Mouse (Mus musculus) urinary bladder, postnatal 10 days (tissue): ENCODE results near the gene Pola1.

Source experiments
- DNase-seq: peaks from one replicate; pipeline ENCODE4 v3.0.0; 2022; ENCODE audit warnings: low spot score

The Pola1 gene

DNA sequence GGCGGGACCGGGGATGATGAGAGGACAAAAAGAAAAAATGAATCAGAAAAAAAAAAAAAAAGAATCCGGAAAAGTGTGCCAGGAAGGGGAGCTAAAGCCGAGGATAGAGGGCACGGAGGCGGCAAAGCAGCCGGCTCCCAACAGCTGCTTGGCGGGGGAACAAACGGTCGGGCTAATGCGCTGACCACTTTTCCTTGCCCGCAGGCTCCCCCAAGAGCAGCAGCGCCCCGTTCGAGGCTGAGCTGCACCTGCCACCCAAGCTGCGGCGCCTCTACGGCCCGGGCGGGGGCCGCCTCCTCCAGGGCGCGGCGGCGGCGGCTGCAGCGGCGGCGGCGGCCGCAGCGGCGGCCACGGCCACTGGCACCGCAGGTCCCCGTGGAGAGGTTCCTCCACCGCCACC is 343.6 kb downstream of the Pola1 start:
- DNase-seq = no peak

DNA sequence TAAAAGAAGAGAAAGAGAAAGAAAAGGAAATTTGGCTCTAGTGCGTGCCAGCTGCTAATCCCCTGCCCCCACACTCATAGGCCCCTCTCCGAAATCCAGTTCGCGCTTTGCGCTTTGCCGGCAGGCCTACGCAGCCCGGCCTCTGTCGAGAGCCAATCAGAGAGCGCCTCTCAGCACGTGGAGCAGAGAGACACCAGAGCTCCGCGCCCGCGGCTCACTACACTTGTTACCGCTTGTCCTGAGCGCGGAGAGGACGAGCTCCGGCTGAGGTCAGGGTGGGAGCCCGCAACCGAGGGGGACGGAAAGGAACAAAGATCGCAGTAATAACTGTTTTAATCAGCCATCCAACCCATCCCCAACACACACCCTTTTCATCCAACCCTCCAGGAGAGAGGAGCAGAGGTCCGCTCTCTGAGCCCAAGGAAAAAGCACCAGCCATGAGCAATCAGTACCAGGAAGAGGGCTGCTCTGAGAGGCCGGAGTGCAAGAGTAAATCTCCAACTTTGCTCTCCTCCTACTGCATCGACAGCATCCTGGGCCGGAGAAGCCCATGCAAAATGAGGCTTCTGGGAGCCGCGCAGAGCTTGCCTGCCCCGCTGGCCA is 345.6 kb downstream of the Pola1 start, which contains the start of gene Arx:
Gene Arx, plus strand, starts transcription at position 155 of the 603 bp plus-strand sequence.
- DNase-seq = no peak

DNA sequence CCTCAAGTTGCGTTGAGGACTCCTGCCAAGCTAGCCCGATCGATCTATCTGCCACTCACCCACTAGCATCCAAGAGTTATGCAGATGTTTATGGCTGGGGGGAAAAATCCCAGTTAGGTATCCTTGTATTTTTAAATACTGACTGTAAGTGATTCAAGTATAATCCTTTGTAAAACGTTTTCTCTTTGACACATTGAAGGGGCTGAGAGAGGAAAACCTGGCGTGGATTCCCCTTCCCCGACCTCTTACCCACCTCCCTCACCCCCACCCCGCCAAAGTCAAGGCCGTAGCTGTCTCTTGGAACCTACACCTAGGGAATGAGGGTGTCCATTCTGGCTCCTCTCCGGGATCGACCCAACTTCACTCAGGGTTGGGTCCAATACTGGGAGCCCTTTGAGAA is 346.9 kb downstream of the Pola1 start:
- DNase-seq = no peak

DNA sequence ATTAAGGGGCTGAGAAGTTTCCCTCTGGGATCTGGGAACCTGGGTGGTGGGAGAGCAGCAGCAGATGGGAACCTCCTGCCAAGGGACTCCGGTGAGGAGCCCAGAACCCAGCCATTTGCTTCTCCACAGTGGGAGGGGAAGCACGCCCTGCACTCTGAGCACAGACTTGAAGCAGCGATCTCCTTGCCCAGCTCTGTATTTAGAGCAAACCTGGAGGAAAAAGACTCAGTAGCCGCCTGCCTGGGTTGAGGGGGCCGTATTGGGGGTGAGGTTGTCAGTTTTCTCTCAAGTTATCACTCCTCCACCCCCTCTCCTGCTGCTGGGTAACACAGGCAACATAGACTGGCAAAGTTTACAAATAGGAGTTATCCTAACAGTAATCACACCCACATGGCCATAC is 350.2 kb downstream of the Pola1 start:
- DNase-seq = no peak

DNA sequence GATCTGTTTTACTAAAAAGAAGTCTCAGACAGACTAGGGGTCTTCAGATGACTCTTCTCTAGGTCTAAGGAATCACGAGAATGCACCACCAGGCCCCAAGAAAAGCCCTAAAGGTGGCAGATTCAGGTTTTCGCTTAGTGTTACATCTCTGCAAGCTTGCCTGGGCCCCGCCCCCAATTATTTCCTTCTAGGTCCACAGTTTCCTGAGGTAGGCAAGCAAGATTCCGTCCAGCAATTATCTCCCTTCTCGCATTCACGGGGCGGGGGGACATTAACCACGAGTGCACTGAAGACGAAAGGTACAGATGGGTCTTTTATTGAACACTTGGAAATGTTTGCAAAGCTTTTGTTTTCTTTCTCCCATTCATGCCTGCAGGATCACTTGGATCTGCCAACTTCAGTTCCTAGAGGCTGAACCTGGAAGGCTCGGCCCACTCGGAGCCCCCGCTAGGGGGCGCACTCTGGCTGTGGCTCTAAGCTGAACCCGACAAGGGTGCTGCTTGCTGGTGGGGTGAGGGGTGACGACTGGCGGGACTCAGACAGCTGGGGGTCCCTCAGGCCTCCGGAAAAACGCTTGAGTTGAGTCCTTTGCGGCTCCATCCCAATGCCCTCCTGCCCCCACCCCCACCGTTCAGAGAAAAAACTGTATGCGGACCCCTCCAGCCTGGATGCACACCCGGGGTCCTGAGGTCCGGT is 350.8 kb downstream of the Pola1 start:
- no peak for DNase-seq

DNA sequence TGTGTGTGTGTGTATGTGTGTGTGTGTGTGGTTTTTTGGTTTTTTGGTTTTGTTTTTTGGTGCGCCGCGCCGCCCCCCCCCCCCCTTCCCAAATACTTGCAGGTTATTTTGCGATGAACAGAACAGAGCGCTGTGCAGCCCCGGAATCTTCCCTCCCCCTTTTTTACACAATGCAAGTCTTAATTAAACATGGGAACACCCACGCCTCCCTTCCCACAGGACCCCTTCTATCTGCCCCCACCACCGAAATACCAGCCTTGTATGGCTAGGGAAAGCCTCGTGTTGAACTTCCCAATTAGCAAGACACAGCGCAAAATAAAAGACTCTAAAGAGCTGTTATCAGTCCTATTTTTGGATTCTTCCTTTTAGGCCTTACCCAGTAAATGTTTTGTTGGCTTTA is 352.0 kb downstream of the Pola1 start:
- no peak for DNase-seq

DNA sequence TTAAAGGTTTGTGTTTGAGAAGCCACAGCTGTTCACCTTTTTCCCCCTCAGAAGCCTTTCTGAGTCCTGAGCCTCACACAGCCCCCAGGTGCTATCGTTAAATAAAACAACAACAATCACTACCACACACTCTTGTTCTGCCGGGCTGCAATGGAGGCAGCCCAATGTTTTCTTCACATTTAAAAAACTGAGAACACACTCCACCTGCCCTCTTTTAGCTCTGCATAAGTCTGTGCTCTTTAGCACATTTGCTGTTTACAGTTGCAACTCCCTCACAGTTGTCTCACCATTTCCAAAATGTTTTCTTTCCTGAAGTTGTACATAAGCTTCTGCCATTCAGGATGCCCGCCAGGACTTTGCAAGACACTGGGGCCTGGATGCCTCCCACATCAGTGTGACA is 356.3 kb downstream of the Pola1 start:
- DNase-seq = no peak
